Mouse (Mus musculus) heart, embryonic 15.5 days (tissue): ENCODE data around the gene Hus1b. TPM values are rescaled to one million over a fixed set of nuclear protein-coding genes. Genes with fewer than 3 reads are reported as not detected.

ENCODE experiments used
- ATAC-seq: fragments of 200-750 bp; cut with Nextera tagmentation; replicated peaks from 2 replicates; pipeline ENCODE4 v1.8.0; 2017; ENCODE audit warnings: low read depth, moderate TSS enrichment; ENCODE audit not compliant: insufficient number of reproducible peaks, insufficient read depth, low FRiP score
- H3K27ac ChIP-seq: fragments of 300-500 bp; sonication (generic); 2 replicates; pipeline ENCODE4 v1.5.1; 2015; ENCODE audit warnings: mild to moderate bottlenecking, inconsistent platforms
- H3K27me3 ChIP-seq: fragments of 300-500 bp; sonication (generic); 2 replicates; pipeline ENCODE4 v1.6.1; 2015; ENCODE audit warnings: inconsistent platforms
- H3K36me3 ChIP-seq: fragments of 300-500 bp; sonication (generic); 2 replicates; pipeline ENCODE4 v1.6.1; 2015; ENCODE audit warnings: mild to moderate bottlenecking, inconsistent platforms
- H3K4me1 ChIP-seq: fragments of 300-500 bp; sonication (generic); replicated peaks from 2 replicates; pipeline ENCODE4 v1.6.1; 2015; ENCODE audit warnings: inconsistent platforms
- H3K4me2 ChIP-seq: fragments of 300-500 bp; sonication (generic); 2 replicates; pipeline ENCODE4 v1.6.1; 2015; ENCODE audit warnings: inconsistent platforms, mild to moderate bottlenecking, moderate library complexity
- H3K4me3 ChIP-seq: fragments of 300-500 bp; sonication (generic); 2 replicates; pipeline ENCODE4 v1.5.1; 2015; ENCODE audit warnings: mild to moderate bottlenecking, inconsistent platforms
- H3K9ac ChIP-seq: fragments of 300-500 bp; sonication (generic); 2 replicates; pipeline ENCODE4 v1.6.1; 2015; ENCODE audit warnings: mild to moderate bottlenecking, inconsistent platforms
- H3K9me3 ChIP-seq: fragments of 300-500 bp; sonication (generic); replicated peaks from 2 replicates; pipeline ENCODE4 v1.6.1; 2016; ENCODE audit warnings: inconsistent platforms
- WGBS: fragments of 180-500 bp; shearing (Covaris S2); methylation state at CpG from one replicate; pipeline ENCODE4 v1.1.7; 2015; ENCODE audit warnings: mixed read lengths; 5-methylcytosine and 5-hydroxymethylcytosine counted together
- polyA plus RNA-seq: library from polyadenylated mRNA; unstranded; fragments of >200 nt; fragmentation: Nextera tagmentation; extraction: Ambion mirVana; gene quantifications from 2 replicates; pipeline ENCODE4 v1.2.1, GENCODE M21; 2015

Hus1b gene
- polyA plus RNA-seq, 1 experiment from 2014 or later = not detected

GRCm38 (mm10) chr13:30902286-30902685, 45.3 kb downstream of the Hus1b start:
- Histone ChIP-seq H3K4me3 (no peak overlapping the region), H3K27me3 (no peaks in the 10 kb centered on the region), H3K36me3 (peaks cover 12% of the 10 kb centered on the region; the same call in 1 of the 2 replicates), H3K4me2 (no peak overlapping the region), H3K4me1 (no peaks in the 10 kb centered on the region), H3K9ac (no peak overlapping the region), H3K27ac (no peak overlapping the region), H3K9me3 (no peaks in the 10 kb centered on the region)
- 60% methylated on average over 2 of the region's 2 CpGs for WGBS
- ATAC-seq = no peak

- H3K9ac ChIP-seq = no peak overlapping the region
- H3K4me1 ChIP-seq = no peaks in the 10 kb centered on the region
- H3K27me3 ChIP-seq = no peaks in the 10 kb centered on the region
- no peak overlapping the region for H3K27ac ChIP-seq
- H3K9me3 ChIP-seq = no peaks in the 10 kb centered on the region
- WGBS = 88% methylated on average over 7 of the region's 7 CpGs
- no peak overlapping the region for H3K4me2 ChIP-seq
- H3K36me3 ChIP-seq = peaks cover 12% of the 10 kb centered on the region; the same call in 1 of the 2 replicates
- no peak for ATAC-seq
- H3K4me3 ChIP-seq = no peak overlapping the region
These were observed 46.0 kb downstream of the Hus1b start for GRCm38 (mm10) chr13:30901387-30902041.

Other genes starting within 250 kb of the Hus1b start
- 0.08 and 0.13 TPM in 2 replicates for gene Irf4, start 198.5 kb downstream of the Hus1b start, polyA plus RNA-seq
- 18.6 and 20.1 TPM in 2 replicates for gene Exoc2, start 26.3 kb upstream of the Hus1b start, polyA plus RNA-seq
- gene Gm5447, start 26.4 kb upstream of the Hus1b start, polyA plus RNA-seq = 0.06 and 0.10 TPM in 2 replicates